Mouse (Mus musculus) cortical plate, adult 2 months (tissue): ENCODE data around the gene Nebl.

Experiments used
- CTCF ChIP-seq: fragments of 200-500 bp; IDR thresholded peaks from 2 replicates; pipeline ENCODE4 v1.5.1; 2011; ENCODE audit warnings: mild to moderate bottlenecking, control low read depth, low read length; ENCODE audit not compliant: insufficient read depth; ENCODE audit errors: extremely low read depth
- POLR2A ChIP-seq: fragments of 200-500 bp; IDR thresholded peaks from 2 replicates; pipeline ENCODE4 v1.6.1; 2011; ENCODE audit warnings: mild to moderate bottlenecking, low read length, control low read depth; ENCODE audit not compliant: insufficient read depth; ENCODE audit errors: extremely low read depth

GRCm38 (mm10) chr2:17711216-17711615, 20.0 kb downstream of the Nebl start:
- no peak for TF ChIP-seq CTCF
- no peak for TF ChIP-seq POLR2A
